Mouse (Mus musculus): ENCODE results near the gene Klhl26.

Gene Klhl26

DNA sequence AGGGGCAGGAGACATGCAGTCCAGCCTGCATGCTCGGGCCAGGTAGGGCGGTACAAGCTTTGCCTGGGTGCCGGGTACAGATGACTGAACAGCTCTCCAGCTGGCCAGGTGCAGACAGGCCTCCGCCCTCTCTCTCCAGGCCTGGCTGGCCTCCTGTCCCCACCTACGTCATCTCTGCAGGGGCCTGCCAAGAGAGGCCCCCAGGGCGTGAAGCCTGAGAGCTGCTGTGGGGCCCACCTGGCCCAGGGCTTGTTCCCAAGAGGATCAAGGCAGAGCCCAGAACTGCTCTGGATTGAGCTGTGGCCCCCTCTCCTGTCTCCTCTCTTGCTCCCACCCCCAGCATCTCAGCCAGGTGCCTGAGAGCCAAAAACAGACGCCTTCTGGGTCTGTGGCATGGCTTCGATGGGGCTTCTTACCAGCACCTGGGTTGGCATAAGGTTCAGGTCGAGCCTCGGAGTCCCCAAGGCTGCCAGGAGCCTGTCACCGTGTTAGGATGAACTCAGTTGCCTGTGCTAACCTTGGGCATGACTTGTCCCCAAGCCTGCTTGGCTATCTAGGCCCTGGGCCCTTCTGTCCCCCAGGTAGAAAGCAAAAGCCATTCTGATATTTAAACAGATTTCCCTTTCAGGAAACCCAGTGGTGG lies 70.2 kb downstream of the Klhl26 start:
- no peak for DNase-seq

GRCm38 (mm10) chr8:70405189-70405588 lies 71.6 kb downstream of the Klhl26 start:
- DNase-seq, result no peak

DNA sequence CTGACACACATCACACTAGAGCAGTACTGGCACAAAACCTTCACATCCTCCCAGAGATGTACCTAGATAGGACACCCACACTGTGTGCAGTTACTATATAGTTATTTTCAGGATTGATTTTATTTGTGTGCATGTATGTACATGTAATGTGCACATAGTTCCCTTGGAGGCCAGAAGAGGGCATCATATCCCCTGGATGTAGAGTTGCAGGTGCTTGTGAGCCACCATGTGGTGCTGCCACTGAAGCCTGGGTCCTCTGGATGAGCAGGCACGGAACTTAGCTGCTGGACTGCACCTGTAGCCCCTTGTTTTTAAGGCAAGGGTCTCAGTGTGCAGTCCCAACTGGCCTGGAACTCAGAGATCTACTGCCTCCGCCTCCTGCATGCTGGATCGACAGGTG lies 72.6 kb downstream of the Klhl26 start:
- DNase-seq, result no peak

Measured in lung, postnatal 36 days (tissue).